Mouse (Mus musculus) WW6 (cell line): ENCODE data around the gene Plod3.

Experiments used
- DNase-seq: peaks from one replicate; pipeline ENCODE4 v3.0.0-alpha.2; 2013; ENCODE audit warnings: low read depth, low spot score

The Plod3 gene

GRCm38 (mm10) chr5:136962966-136963540 lies 23.8 kb upstream of the Plod3 start:
- no peak for DNase-seq

- no peak for DNase-seq
Measured at GRCm38 (mm10) chr5:136965210-136965609, 21.6 kb upstream of the Plod3 start.

- no peak for DNase-seq
Measured at GRCm38 (mm10) chr5:136965686-136966085, 21.1 kb upstream of the Plod3 start.

GRCm38 (mm10) chr5:136966331-136966730 lies 20.5 kb upstream of the Plod3 start, which contains the start of gene Cldn15:
Gene Cldn15 (plus strand): TSS chr5:136966616.
- DNase-seq, result no peak

DNA sequence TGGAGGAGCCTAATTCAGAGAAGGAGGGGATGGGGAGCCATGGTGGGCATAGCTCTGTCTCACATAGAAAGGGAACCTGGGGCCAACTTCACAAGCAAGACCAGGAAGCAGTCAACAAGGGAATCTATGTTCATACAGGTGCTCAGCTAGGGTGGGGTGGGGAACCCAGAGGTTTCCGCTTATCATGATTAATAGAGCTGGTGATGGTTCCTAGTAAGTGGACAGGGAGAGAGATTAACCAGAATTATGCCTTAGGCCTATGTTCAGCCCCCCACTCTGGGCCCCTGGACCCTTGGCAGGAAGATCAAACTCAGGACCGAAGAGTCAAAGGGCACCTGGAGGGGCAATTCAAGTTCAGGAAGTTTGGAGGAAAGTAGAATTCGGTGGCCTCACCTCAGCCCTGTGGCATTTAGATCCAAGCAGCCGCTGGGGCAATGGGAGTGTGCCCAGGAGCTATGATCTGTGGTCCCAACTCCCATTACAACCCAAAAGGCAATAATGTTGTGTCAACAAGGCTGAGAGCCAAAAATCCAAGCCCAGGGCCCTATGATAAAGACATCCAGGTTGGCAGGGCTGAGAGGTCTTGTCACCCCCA lies 19.9 kb upstream of the Plod3 start:
- no peak for DNase-seq

- DNase-seq, result no peak
Measured at GRCm38 (mm10) chr5:136967592-136967991, 19.2 kb upstream of the Plod3 start.

- DNase-seq, result no peak
Measured at GRCm38 (mm10) chr5:136970703-136971102, 16.1 kb upstream of the Plod3 start.

DNA sequence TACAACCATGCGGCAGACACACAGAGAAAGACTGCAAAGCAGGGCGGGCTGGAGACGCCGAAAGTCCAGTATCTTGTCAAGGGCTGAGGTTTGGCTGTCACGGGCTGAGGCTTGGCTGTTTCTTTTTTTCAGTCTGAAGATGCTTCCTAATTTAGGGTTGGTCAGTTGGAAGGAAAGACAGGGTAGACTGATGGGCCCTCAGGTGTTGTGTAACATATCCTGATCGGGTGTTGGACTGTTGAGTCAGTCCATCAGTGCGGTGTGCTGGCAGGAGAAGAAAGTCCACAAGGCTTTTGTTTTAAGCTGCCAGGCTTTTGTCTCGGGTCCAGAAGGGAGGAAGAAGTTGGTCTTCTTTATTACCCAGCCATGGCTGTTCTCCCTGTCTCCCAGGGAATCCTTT lies 13.1 kb upstream of the Plod3 start:
- no peak for DNase-seq

- DNase-seq, result no peak
Measured at GRCm38 (mm10) chr5:136977769-136978168, 9.1 kb upstream of the Plod3 start.

DNA sequence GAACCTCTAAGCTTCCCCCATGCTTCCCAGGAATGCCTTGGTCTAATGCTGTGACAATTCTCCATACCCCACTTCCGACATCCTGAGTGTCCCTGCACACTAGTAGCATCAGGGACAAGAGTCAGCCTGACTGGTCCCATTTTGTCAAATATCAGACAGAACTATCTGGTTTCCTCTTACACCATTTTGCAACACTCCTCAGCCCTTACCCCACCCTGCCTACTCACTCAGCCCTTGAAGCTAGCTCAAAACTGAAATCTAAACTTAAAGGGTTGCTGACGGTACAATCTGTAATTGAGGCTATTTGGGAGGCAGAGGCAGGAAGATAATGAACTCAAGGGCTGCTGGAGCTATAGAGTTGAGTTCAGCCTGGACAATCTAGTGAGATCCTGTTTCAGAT lies 7.1 kb upstream of the Plod3 start:
- DNase-seq, result no peak

DNA sequence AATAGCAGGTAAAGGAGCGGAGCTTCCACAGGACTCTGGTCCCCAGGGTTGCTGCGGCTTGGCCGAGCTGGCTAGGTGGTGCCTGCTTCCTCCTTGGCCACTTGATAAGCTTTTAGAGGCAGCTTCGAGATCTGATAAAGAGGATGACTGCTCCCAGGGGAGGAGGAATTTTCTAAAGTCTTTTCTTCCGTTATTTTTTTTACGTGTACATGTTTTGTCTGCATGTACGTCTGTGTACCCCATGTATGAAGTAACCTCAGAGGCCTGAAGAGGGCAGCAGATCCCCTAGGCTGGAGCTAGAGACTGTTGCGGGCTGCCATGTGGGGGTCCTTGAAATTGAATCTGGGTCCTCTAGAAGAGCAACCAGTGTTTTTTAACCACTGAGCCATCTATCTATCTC lies 5.8 kb upstream of the Plod3 start:
- DNase-seq, result no peak

- DNase-seq, result no peak
Measured at GRCm38 (mm10) chr5:136982338-136982930, 4.4 kb upstream of the Plod3 start.

DNA sequence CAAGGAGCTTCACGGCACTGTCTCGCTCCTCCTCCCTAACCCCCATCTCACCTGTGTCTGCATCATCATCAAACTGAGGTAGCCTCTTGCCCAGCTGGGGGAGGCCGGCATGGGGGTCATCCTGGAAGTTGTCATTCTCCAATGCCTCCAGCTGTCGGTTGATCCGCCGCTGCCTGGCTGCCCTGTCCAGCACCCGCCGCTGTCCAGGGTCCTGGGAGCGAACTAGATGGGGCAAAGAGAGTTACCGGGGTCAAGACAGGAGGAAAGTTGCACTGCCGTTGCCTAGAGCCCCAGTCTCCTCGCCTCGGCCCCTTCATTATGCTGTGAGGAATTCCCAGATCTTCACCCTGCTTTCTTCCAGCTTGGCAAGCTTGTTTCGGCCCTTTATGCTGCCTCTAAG lies 2.0 kb upstream of the Plod3 start:
- DNase-seq, result no peak

DNA sequence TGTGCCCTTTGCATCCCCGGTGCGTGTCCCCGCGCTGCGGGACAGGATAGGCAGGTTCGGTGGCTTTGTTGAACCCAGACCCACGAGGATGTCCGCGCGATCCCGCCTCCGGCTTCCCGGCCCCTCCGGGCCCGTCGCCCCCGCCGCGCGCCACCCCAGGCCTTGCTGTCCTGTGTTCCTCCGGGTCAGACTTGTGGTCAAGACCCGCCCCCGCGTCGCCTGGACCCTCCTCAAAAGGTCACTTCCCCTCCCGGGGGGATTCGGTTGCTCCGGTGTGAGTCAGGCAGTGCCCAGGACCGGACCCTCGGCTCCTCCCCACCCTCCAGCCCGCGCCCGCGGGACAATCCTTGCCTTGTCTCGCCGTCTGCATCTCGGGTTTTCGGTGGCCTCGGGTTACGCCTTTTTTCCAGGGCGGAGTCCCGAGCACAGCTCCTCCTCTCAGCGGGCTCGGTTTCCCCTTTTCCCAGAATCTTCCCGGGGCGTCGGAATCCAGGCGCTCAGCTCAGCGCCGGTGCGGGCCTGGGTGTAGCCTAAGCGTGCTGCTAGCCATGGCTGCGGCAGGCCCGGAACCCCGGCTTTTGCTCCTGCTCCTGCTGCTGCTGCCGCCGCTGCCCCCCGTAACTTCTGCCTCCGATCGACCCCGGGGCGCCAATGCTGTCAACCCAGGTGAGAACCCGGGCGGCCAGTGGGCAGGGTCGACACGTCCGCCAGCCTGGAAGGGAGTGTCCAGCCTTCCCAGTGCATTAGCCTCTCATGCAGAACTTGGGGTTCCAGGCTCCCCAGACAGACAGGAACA lies 517 bp downstream of the Plod3 start:
- DNase-seq, result no peak

- no peak for DNase-seq
Measured at GRCm38 (mm10) chr5:136987934-136988271, 1.1 kb downstream of the Plod3 start, which contains the start of gene Znhit1. Gene Znhit1 (minus strand): TSS chr5:136988021.

- no peak for DNase-seq
Measured at GRCm38 (mm10) chr5:136988420-136988819, 1.6 kb downstream of the Plod3 start.

GRCm38 (mm10) chr5:136989801-136990200 lies 3.0 kb downstream of the Plod3 start:
- no peak for DNase-seq

DNA sequence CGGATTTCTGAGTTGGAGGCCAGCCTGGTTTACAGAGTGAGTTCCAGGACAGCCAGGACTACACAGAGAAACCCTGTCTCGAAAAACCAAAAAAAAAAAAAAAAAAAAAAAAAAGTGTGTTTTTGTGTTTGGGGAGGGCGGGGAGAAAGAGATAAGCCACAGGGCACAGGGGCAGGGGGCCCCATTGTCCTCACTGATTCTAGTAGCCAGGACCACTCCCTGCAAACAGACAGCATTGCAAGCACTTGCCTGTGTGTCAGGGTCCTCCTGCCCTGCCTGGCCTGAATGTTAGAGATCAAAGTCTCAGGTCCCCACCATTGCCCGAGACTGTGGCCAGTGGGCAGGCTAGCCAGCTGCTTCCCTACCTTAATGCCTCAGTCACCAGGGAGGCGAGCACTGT lies 12.6 kb downstream of the Plod3 start:
- no peak for DNase-seq

DNA sequence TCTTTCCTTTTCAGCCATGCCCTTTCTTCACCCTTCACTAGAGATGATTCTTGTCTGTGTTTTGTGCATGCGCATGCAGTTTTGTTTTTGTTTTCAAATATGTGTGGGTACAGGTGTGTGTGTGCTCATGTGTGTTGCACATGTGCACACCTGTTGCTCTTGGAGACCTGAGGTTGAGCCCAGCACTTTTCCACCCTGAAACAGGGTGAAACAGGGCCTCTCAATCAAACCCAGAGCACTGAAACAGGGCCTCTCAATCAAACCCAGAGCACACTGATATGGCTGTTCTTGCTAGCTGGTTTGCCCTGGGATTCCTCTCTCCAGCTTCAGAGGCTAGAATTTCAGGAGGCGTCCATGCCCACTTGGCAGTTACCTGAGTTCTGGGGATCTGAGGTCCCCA lies 13.8 kb downstream of the Plod3 start:
- no peak for DNase-seq

GRCm38 (mm10) chr5:137007276-137007675 lies 20.5 kb downstream of the Plod3 start:
- DNase-seq, result no peak

GRCm38 (mm10) chr5:137009988-137010387 lies 23.2 kb downstream of the Plod3 start:
- DNase-seq, result no peak

GRCm38 (mm10) chr5:137012401-137012950 lies 25.7 kb downstream of the Plod3 start:
- DNase-seq, result no peak
